Mouse (Mus musculus): ENCODE results near the gene Lamc2. TPM values are rescaled to one million over a fixed set of nuclear protein-coding genes. Genes with fewer than 3 reads are reported as not detected.

Gene Lamc2
- polyA plus RNA-seq, 1 experiment from 2014 or later = 0.22 TPM

GRCm38 (mm10) chr1:153210198-153210597 lies 24.0 kb upstream of the Lamc2 start:
- Histone ChIP-seq H3K4me2 (no peak overlapping the region), H3K27ac (replicated peaks) (no peak overlapping the region)
- WGBS (ENCODE audit: insufficient replicate concordance) = 62% methylated on average over 2 of the region's 2 CpGs

GRCm38 (mm10) chr1:153202195-153202594 lies 15.9 kb upstream of the Lamc2 start:
- H3K27ac ChIP-seq (replicated peaks) = no peak overlapping the region
- no peaks in the 10 kb centered on the region for H3K27me3 ChIP-seq
- no peak overlapping the region for H3K9ac ChIP-seq
- no peaks in the 10 kb centered on the region for H3K9me3 ChIP-seq (replicated peaks)
- H3K4me1 ChIP-seq (replicated peaks) = no peaks in the 10 kb centered on the region
- H3K4me3 ChIP-seq (replicated peaks) = no peak overlapping the region
- no peaks in the 10 kb centered on the region for H3K36me3 ChIP-seq (replicated peaks)
- no peak overlapping the region for H3K4me2 ChIP-seq
- 56% methylated on average over 8 of the region's 8 CpGs for WGBS (ENCODE audit: insufficient replicate concordance)
- ATAC-seq (ENCODE audit: insufficient read depth) = no peak

More at GRCm38 (mm10) chr1:153210198-153210597, 24.0 kb upstream of the Lamc2 start:
- no peaks in the 10 kb centered on the region for H3K4me1 ChIP-seq (replicated peaks)
- no peak overlapping the region for H3K4me3 ChIP-seq (replicated peaks)
- H3K9ac ChIP-seq = no peak overlapping the region
- no peaks in the 10 kb centered on the region for H3K9me3 ChIP-seq (replicated peaks)
- no peaks in the 10 kb centered on the region for H3K27me3 ChIP-seq
- no peak for ATAC-seq (ENCODE audit: insufficient read depth)
- H3K36me3 ChIP-seq (replicated peaks) = no peaks in the 10 kb centered on the region

GRCm38 (mm10) chr1:153201448-153201847 lies 15.2 kb upstream of the Lamc2 start:
- 57% methylated on average over 14 of the region's 14 CpGs for WGBS (ENCODE audit: insufficient replicate concordance)
- H3K27ac ChIP-seq (replicated peaks) = no peak overlapping the region
- H3K9ac ChIP-seq = no peak overlapping the region
- H3K9me3 ChIP-seq (replicated peaks) = no peaks in the 10 kb centered on the region
- H3K27me3 ChIP-seq = no peaks in the 10 kb centered on the region
- no peak for ATAC-seq (ENCODE audit: insufficient read depth)
- H3K4me3 ChIP-seq (replicated peaks) = no peak overlapping the region
- H3K4me1 ChIP-seq (replicated peaks) = no peaks in the 10 kb centered on the region
- no peak overlapping the region for H3K4me2 ChIP-seq
- no peaks in the 10 kb centered on the region for H3K36me3 ChIP-seq (replicated peaks)

GRCm38 (mm10) chr1:153197316-153197850 lies 11.1 kb upstream of the Lamc2 start:
- Histone ChIP-seq H3K4me2 (no peak overlapping the region), H3K27me3 (no peaks in the 10 kb centered on the region), H3K9ac (no peak overlapping the region), H3K4me1 (replicated peaks) (no peaks in the 10 kb centered on the region), H3K4me3 (replicated peaks) (no peak overlapping the region), H3K9me3 (replicated peaks) (no peaks in the 10 kb centered on the region), H3K27ac (replicated peaks) (no peak overlapping the region), H3K36me3 (replicated peaks) (no peaks in the 10 kb centered on the region)
- WGBS (ENCODE audit: insufficient replicate concordance) = 8% methylated on average over 3 of the region's 3 CpGs
- no peak for ATAC-seq (ENCODE audit: insufficient read depth)

- whole genome bisulfite sequencing (ENCODE audit: insufficient replicate concordance) = 71% methylated on average over 6 of the region's 6 CpGs
- no peaks in the 10 kb centered on the region for H3K36me3 ChIP-seq (replicated peaks)
- no peak overlapping the region for H3K4me2 ChIP-seq
Measured at GRCm38 (mm10) chr1:153192945-153193344, 6.7 kb upstream of the Lamc2 start.

GRCm38 (mm10) chr1:153192379-153192778 lies 6.1 kb upstream of the Lamc2 start:
- no peak overlapping the region for H3K9ac ChIP-seq
- 75% methylated on average over 4 of the region's 4 CpGs for WGBS (ENCODE audit: insufficient replicate concordance)
- no peak overlapping the region for H3K4me3 ChIP-seq (replicated peaks)

More at GRCm38 (mm10) chr1:153192945-153193344, 6.7 kb upstream of the Lamc2 start:
- no peak for ATAC-seq (ENCODE audit: insufficient read depth)
- H3K27ac ChIP-seq (replicated peaks) = no peak overlapping the region
- no peaks in the 10 kb centered on the region for H3K9me3 ChIP-seq (replicated peaks)
- H3K27me3 ChIP-seq = peaks cover 5% of the 10 kb centered on the region; the same call in 1 of the 2 replicates
- H3K4me1 ChIP-seq (replicated peaks) = no peaks in the 10 kb centered on the region
- no peak overlapping the region for H3K9ac ChIP-seq
- no peak overlapping the region for H3K4me3 ChIP-seq (replicated peaks)

GRCm38 (mm10) chr1:153191943-153192329 lies 5.7 kb upstream of the Lamc2 start:
- H3K9me3 ChIP-seq (replicated peaks) = no peaks in the 10 kb centered on the region
- ATAC-seq (ENCODE audit: insufficient read depth) = no peak
- H3K36me3 ChIP-seq (replicated peaks) = no peaks in the 10 kb centered on the region
- no peak overlapping the region for H3K4me3 ChIP-seq (replicated peaks)
- H3K4me2 ChIP-seq = no peak overlapping the region
- no peaks in the 10 kb centered on the region for H3K4me1 ChIP-seq (replicated peaks)
- peaks cover 13% of the 10 kb centered on the region for H3K27me3 ChIP-seq
- H3K27ac ChIP-seq (replicated peaks) = no peak overlapping the region
- WGBS (ENCODE audit: insufficient replicate concordance) = 40% methylated on average over 5 of the region's 5 CpGs
- H3K9ac ChIP-seq = no peak overlapping the region

More at GRCm38 (mm10) chr1:153192379-153192778, 6.1 kb upstream of the Lamc2 start:
- Histone ChIP-seq H3K4me1 (replicated peaks) (no peaks in the 10 kb centered on the region), H3K9me3 (replicated peaks) (no peaks in the 10 kb centered on the region), H3K27me3 (peaks cover 9% of the 10 kb centered on the region), H3K4me2 (no peak overlapping the region), H3K36me3 (replicated peaks) (no peaks in the 10 kb centered on the region), H3K27ac (replicated peaks) (no peak overlapping the region)
- ATAC-seq (ENCODE audit: insufficient read depth) = no peak

GRCm38 (mm10) chr1:153191237-153191942 lies 5.1 kb upstream of the Lamc2 start:
- no peak for ATAC-seq (ENCODE audit: insufficient read depth)
- Histone ChIP-seq H3K9ac (no peak overlapping the region), H3K4me2 (no peak overlapping the region), H3K4me1 (replicated peaks) (no peaks in the 10 kb centered on the region), H3K27me3 (peaks cover 19% of the 10 kb centered on the region), H3K4me3 (replicated peaks) (no peak overlapping the region), H3K9me3 (replicated peaks) (no peaks in the 10 kb centered on the region), H3K36me3 (replicated peaks) (no peaks in the 10 kb centered on the region), H3K27ac (replicated peaks) (no peak overlapping the region)
- WGBS (ENCODE audit: insufficient replicate concordance) = 73% methylated on average over 15 of the region's 15 CpGs

- no peak for ATAC-seq (ENCODE audit: insufficient read depth)
- 57% methylated on average over 3 of the region's 3 CpGs for WGBS (ENCODE audit: insufficient replicate concordance)
- H3K27me3 ChIP-seq = peaks cover 38% of the 10 kb centered on the region
Measured at GRCm38 (mm10) chr1:153188081-153188480, 1.8 kb upstream of the Lamc2 start.

GRCm38 (mm10) chr1:153180586-153181289 lies 5.5 kb downstream of the Lamc2 start:
- ATAC-seq (ENCODE audit: insufficient read depth) = no peak
- 52% methylated on average over 9 of the region's 9 CpGs for WGBS (ENCODE audit: insufficient replicate concordance)
- Histone ChIP-seq H3K27ac (replicated peaks) (no peak overlapping the region), H3K9me3 (replicated peaks) (no peaks in the 10 kb centered on the region), H3K36me3 (replicated peaks) (no peaks in the 10 kb centered on the region), H3K27me3 (peaks cover 12% of the 10 kb centered on the region), H3K4me1 (replicated peaks) (no peaks in the 10 kb centered on the region), H3K4me2 (no peak overlapping the region), H3K4me3 (replicated peaks) (no peak overlapping the region), H3K9ac (no peak overlapping the region)

More at GRCm38 (mm10) chr1:153188081-153188480, 1.8 kb upstream of the Lamc2 start:
- H3K9ac ChIP-seq = no peak overlapping the region
- no peaks in the 10 kb centered on the region for H3K4me1 ChIP-seq (replicated peaks)
- no peak overlapping the region for H3K4me2 ChIP-seq
- no peaks in the 10 kb centered on the region for H3K9me3 ChIP-seq (replicated peaks)
- no peaks in the 10 kb centered on the region for H3K36me3 ChIP-seq (replicated peaks)
- no peak overlapping the region for H3K4me3 ChIP-seq (replicated peaks)
- no peak overlapping the region for H3K27ac ChIP-seq (replicated peaks)

- no peak overlapping the region for H3K27ac ChIP-seq (replicated peaks)
- ATAC-seq (ENCODE audit: insufficient read depth) = no peak
Measured at GRCm38 (mm10) chr1:153180160-153180559, 6.1 kb downstream of the Lamc2 start.

More at GRCm38 (mm10) chr1:153180160-153180559, 6.1 kb downstream of the Lamc2 start:
- Histone ChIP-seq H3K4me3 (replicated peaks) (no peak overlapping the region), H3K4me2 (no peak overlapping the region), H3K9ac (no peak overlapping the region), H3K4me1 (replicated peaks) (no peaks in the 10 kb centered on the region), H3K27me3 (peaks cover 6% of the 10 kb centered on the region), H3K36me3 (replicated peaks) (no peaks in the 10 kb centered on the region), H3K9me3 (replicated peaks) (no peaks in the 10 kb centered on the region)
- WGBS (ENCODE audit: insufficient replicate concordance) = 66% methylated on average over 4 of the region's 4 CpGs

Measured in liver, embryonic 15.5 days (tissue).